Mouse (Mus musculus) spleen, adult 2 months (tissue): ENCODE results near the gene Tsku. TPM values are rescaled to one million over a fixed set of nuclear protein-coding genes. Genes with fewer than 3 reads are reported as not detected.

Experiments used
- DNase-seq, 2 experiments: peaks; one replicate each; pipeline versions ENCODE4 v3.0.0 to v3.0.0-alpha.2; 2012 to 2021; ENCODE audit warnings: low spot score in 2 of 2, low read depth in 1 of 2
- H3K27ac ChIP-seq: fragments of 200-500 bp; 2 replicates; pipeline ENCODE4 v1.5.1; 2012; ENCODE audit warnings: low read length, inconsistent platforms; ENCODE audit not compliant: insufficient read depth
- H3K27me3 ChIP-seq: fragments of 200-500 bp; 2 replicates; pipeline ENCODE4 v1.6.1; 2012; ENCODE audit warnings: mild to moderate bottlenecking, moderate library complexity, low read length, inconsistent platforms; ENCODE audit not compliant: control insufficient read depth, insufficient read depth
- H3K36me3 ChIP-seq: fragments of 200-500 bp; 2 replicates; pipeline ENCODE4 v1.6.1; 2012; ENCODE audit warnings: mild to moderate bottlenecking, low read length, inconsistent platforms; ENCODE audit not compliant: control insufficient read depth, insufficient read depth
- H3K4me1 ChIP-seq: fragments of 200-500 bp; 2 replicates; pipeline ENCODE4 v1.6.1; 2011; ENCODE audit warnings: inconsistent platforms; ENCODE audit not compliant: control insufficient read depth, insufficient read depth, insufficient read length
- H3K4me3 ChIP-seq: fragments of 200-500 bp; 2 replicates; pipeline ENCODE4 v1.5.1; 2011; ENCODE audit warnings: mild to moderate bottlenecking, inconsistent platforms; ENCODE audit not compliant: insufficient read depth, insufficient read length; ENCODE audit errors: extremely low read depth
- CTCF ChIP-seq: fragments of 200-500 bp; IDR thresholded peaks from 2 replicates; pipeline ENCODE4 v1.5.1; 2011; ENCODE audit warnings: mild to moderate bottlenecking, inconsistent platforms; ENCODE audit not compliant: insufficient read depth, insufficient read length, insufficient replicate concordance; ENCODE audit errors: extremely low read depth
- POLR2A ChIP-seq: fragments of 200-500 bp; IDR thresholded peaks from 2 replicates; pipeline ENCODE4 v1.6.1; 2011; ENCODE audit warnings: low read depth, low read length, inconsistent platforms
- WGBS: fragments of 180-500 bp; shearing (Covaris S2); methylation state at CpG from one replicate; pipeline ENCODE4 v1.1.7; 2018; 5-methylcytosine and 5-hydroxymethylcytosine counted together
- polyA plus RNA-seq: library from polyadenylated mRNA; depleted of rRNA; stranded (reverse); fragments of >200 nt; gene quantifications from 2 replicates; pipeline ENCODE4 v1.2.3, GENCODE M21; 2012; rRNA removed

Tsku gene
- polyA plus RNA-seq, 1 experiment = 12.0 TPM

GRCm38 (mm10) chr7:98307921-98308606, 53.1 kb downstream of the Tsku start:
- H3K4me1 ChIP-seq = peaks cover 5% of the 10 kb centered on the region
- H3K27ac ChIP-seq = no peak overlapping the region; the same call in 1 of the 2 replicates
- peak overlapping the region; percentile 82 for H3K4me3 ChIP-seq
- no peaks in the 10 kb centered on the region; the same call in 1 of the 2 replicates for H3K27me3 ChIP-seq
- no peaks in the 10 kb centered on the region for H3K36me3 ChIP-seq
- no peak for DNase-seq
- 56% methylated on average over 9 of the region's 9 CpGs for WGBS
- no peak for TF ChIP-seq POLR2A
- TF ChIP-seq CTCF = no peak

DNA sequence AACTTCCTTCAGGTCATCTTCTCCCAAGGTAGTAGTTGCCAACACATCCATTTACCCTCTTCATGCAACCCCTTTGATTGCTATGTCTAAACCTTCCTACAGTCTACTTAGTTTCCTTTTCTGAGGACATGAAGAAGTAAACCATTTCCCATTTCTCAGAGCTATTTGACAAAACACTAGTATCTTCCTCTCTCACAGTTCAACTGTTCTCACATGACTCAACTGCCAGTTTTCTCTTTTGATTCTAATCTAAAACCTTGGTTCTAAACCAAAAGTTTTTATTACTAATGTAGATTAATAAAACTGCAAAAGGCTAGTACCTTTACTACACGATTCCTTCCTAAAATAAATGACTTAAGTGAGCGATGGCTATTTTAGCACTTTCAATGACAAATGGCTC, 53.7 kb downstream of the Tsku start:
- no peak overlapping the region for H3K27ac ChIP-seq
- 89% methylated on average over 2 of the region's 2 CpGs for WGBS

More for the DNA sequence above, 53.7 kb downstream of the Tsku start:
- TF ChIP-seq POLR2A (no peak), CTCF (no peak)
- no peak overlapping the region for H3K4me3 ChIP-seq
- no peak for DNase-seq
- peaks cover 5% of the 10 kb centered on the region for H3K4me1 ChIP-seq
- no peaks in the 10 kb centered on the region for H3K36me3 ChIP-seq
- H3K27me3 ChIP-seq = no peaks in the 10 kb centered on the region; the same call in 1 of the 2 replicates

Other genes starting within 250 kb of the Tsku start
- gene Myo7a, start 241.8 kb downstream of the Tsku start, polyA plus RNA-seq = 24.3 and 28.1 TPM in 2 replicates
- 0.59 and 0.60 TPM in 2 replicates for gene Omp, start 215.8 kb downstream of the Tsku start, polyA plus RNA-seq
- gene Capn5, start 183.1 kb downstream of the Tsku start, polyA plus RNA-seq = 10.0 and 12.0 TPM in 2 replicates
- 0.09 and 0.22 TPM in 2 replicates for gene B3gnt6, start 161.8 kb downstream of the Tsku start, polyA plus RNA-seq
- gene Acer3, start 40.1 kb downstream of the Tsku start, polyA plus RNA-seq = 6.2 and 8.6 TPM in 2 replicates
- not detected in 2 replicates for gene Gucy2d, start 79.1 kb upstream of the Tsku start, polyA plus RNA-seq
- 11.2 and 12.8 TPM in 2 replicates for gene Lrrc32, start 128.0 kb upstream of the Tsku start, polyA plus RNA-seq